Mouse (Mus musculus): Measurements from ENCODE around the gene Dync2li1. TPM values are rescaled to one million over a fixed set of nuclear protein-coding genes. Genes with fewer than 3 reads are reported as not detected.

Dync2li1 gene
- 6.4 TPM for polyA plus RNA-seq (2014; fragmentation: Illumina TruSeq; extraction: RNeasy Lipid Tissue Mini Kit (QIAGEN cat#74804); ENCODE audit: low read depth, low replicate concordance)

DNA sequence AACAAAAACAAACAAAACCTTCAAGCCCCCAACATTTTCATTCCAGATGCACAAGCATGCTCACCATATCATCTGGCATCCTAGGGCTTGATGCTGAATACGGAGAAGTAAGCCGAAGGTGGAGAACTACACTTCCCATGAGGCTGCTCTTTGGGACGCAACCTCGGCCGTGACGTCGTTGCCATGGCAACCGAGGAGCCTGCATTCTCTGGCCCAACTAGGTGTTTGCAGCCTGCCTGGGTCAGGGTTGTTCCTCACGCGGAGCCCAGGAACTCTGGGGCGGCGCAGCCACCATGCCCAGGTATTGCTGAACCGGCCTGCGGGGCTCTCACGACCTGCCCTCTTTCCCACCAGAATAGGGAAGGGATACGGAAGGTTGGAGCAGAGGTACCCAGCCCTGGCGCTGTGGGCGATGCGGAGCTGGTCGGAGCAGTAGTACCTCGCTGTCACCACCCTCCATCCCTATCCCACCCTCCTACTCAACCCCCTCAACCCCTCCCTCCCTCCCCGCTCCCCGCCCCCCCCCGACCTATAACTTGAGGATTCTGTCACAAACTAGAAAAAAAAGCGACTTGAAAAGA is at the start of gene Dync2li1:
Gene Dync2li1, plus strand, starts transcription at position 221 of the 581 bp plus-strand sequence.

DNA sequence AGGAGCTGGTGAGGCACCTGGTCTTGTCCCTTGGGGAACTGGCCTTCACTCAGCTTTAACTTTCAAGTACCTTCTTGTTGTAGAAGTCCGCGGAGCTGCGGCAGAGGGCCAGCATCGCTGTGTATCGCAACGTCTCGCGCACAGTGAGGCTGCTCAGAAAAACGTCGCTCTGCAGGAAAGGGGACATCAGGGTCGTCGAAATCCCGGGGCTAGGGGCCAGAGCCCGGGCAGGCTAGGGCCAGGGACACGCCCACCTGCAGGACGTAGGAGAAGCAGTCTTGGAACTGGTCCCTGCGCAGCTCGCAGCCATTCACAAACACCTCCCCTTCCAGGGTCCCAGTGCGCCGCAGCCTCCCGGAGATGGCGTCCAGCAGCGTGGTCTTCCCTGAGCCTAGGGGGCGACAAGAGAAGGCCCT is 49.7 kb downstream of the Dync2li1 start, which contains the start of gene Abcg8:
Gene Abcg8, plus strand, starts transcription at position 352 of the 416 bp plus-strand sequence.

DNA sequence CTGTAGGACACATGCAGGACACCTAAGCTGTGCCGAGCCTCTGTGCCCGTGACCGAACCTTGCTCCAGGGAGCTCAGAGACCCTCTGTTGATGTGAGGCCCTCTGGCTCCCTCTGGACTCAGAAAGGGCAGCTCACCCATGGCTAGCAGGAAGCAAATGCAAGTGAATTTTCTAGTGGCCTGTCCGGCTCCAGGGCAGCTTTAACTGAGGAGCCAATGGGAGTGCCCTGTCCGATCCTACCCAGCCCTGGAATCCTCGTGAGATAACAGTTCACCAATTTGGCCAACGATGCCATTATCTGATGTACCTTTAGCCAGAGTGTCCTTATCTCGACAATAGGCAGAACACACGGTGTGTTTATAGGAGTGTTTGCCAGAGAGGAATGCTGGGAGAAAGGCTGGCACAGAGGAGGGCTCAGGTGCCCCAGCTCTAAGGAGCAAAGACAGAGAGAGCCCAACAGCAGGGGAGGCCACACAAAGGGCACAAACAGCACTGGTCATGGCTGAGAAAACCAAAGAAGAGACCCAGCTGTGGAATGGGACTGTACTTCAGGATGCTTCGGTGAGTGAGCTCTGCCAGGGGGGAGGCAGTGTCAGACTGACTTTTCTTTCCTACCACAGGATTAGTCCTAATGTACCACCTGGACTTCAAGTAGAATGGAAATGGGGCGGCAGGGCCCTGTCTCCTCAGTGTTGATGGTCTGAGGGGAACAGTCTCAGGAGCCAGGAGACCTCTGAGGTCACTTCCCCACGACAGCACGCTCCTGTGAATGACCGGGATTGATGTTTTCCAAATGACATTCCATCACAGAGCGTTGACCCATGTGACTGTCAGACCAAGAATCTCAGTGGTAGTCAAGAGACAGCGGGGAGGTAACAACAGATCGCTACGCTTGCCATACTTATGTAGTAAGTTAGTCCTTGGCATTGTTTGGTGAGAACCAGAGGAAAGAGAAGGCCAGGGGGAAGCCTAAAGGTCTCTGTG is 56.7 kb downstream of the Dync2li1 start, which contains the start of gene Abcg5:
Gene Abcg5, minus strand, starts transcription at position 278 of the 984 bp plus-strand sequence.

Other genes with a start within 250 kb of the Dync2li1 start
- 5.1 TPM for gene Thada, start 160.3 kb upstream of the Dync2li1 start, polyA plus RNA-seq (2014; fragmentation: Illumina TruSeq; extraction: RNeasy Lipid Tissue Mini Kit (QIAGEN cat#74804); ENCODE audit: low read depth, low replicate concordance)
- 2.3 TPM for gene Plekhh2, start 114.6 kb upstream of the Dync2li1 start, polyA plus RNA-seq (2014; fragmentation: Illumina TruSeq; extraction: RNeasy Lipid Tissue Mini Kit (QIAGEN cat#74804); ENCODE audit: low read depth, low replicate concordance)
- gene Abcg8, start 49.8 kb downstream of the Dync2li1 start, polyA plus RNA-seq (2014; fragmentation: Illumina TruSeq; extraction: RNeasy Lipid Tissue Mini Kit (QIAGEN cat#74804); ENCODE audit: low read depth, low replicate concordance): not detected
- not detected for gene Abcg5, start 56.5 kb downstream of the Dync2li1 start, polyA plus RNA-seq (2014; fragmentation: Illumina TruSeq; extraction: RNeasy Lipid Tissue Mini Kit (QIAGEN cat#74804); ENCODE audit: low read depth, low replicate concordance)
- 111 TPM for gene Lrpprc, start 164.3 kb downstream of the Dync2li1 start, polyA plus RNA-seq (2014; fragmentation: Illumina TruSeq; extraction: RNeasy Lipid Tissue Mini Kit (QIAGEN cat#74804); ENCODE audit: low read depth, low replicate concordance)